Mouse (Mus musculus) brown adipose tissue, adult 24 weeks (tissue): Measurements from ENCODE around the gene Snu13. TPM values are rescaled to one million over a fixed set of nuclear protein-coding genes. Genes with fewer than 3 reads are reported as not detected.

Experiments used
- H3K27ac ChIP-seq: fragments of 200-500 bp; replicated peaks from 2 replicates; pipeline ENCODE4 v1.5.1; 2012; ENCODE audit warnings: low read depth, mild to moderate bottlenecking, low read length
- H3K4me1 ChIP-seq: fragments of 200-500 bp; 2 replicates; pipeline ENCODE4 v1.6.1; 2012; ENCODE audit warnings: low read length, mixed read lengths; ENCODE audit not compliant: control insufficient read depth, insufficient read depth, insufficient read length
- H3K4me3 ChIP-seq: fragments of 200-500 bp; 2 replicates; pipeline ENCODE4 v1.5.1; 2012; ENCODE audit warnings: low read depth, mild to moderate bottlenecking, low read length, moderate library complexity; ENCODE audit not compliant: insufficient read depth
- polyA plus RNA-seq: library from polyadenylated mRNA; stranded (reverse); fragments of >200 nt; gene quantifications from 2 replicates; pipeline ENCODE4 v1.2.4, GENCODE M21; 2012; ENCODE audit not compliant: missing spikeins, insufficient read depth, insufficient read length

Gene Snu13
- polyA plus RNA-seq, 1 experiment = 88.5 TPM

- H3K4me1 ChIP-seq = 0 out of 2 replicates have a peak, but pooled peaks cover 2% of the 10 kb centered on the region
Observed at GRCm38 (mm10) chr15:82044166-82044784, 3.1 kb downstream of the Snu13 start.

GRCm38 (mm10) chr15:82040650-82041049 lies 6.7 kb downstream of the Snu13 start:
- no peaks in the 10 kb centered on the region for H3K4me1 ChIP-seq

More at GRCm38 (mm10) chr15:82044166-82044784, 3.1 kb downstream of the Snu13 start:
- Histone ChIP-seq H3K4me3 (no peak overlapping the region), H3K27ac (no peak overlapping the region)

GRCm38 (mm10) chr15:82035904-82036689 lies 11.3 kb downstream of the Snu13 start:
- Histone ChIP-seq H3K27ac (no peak overlapping the region), H3K4me1 (no peaks in the 10 kb centered on the region), H3K4me3 (no peak overlapping the region)

More at GRCm38 (mm10) chr15:82040650-82041049, 6.7 kb downstream of the Snu13 start:
- no peak overlapping the region for H3K27ac ChIP-seq
- no peak overlapping the region for H3K4me3 ChIP-seq

- H3K4me3 ChIP-seq = no peak within 1 kb of the TSS
- H3K27ac ChIP-seq = no peak within 1 kb of the TSS
- H3K4me1 ChIP-seq = no peaks in the 10 kb centered on the region
Observed at GRCm38 (mm10) chr15:82033762-82034161, 13.6 kb downstream of the Snu13 start, which contains the start of gene Desi1. Gene Desi1, minus strand, starts transcription at chr15:82033862.

- no peaks in the 10 kb centered on the region for H3K4me1 ChIP-seq
- no peak overlapping the region for H3K4me3 ChIP-seq
Observed at GRCm38 (mm10) chr15:82032386-82032785, 15.0 kb downstream of the Snu13 start.

GRCm38 (mm10) chr15:82027726-82028125 lies 19.7 kb downstream of the Snu13 start:
- Histone ChIP-seq H3K4me1 (0 out of 2 replicates have a peak, but pooled peaks cover 2% of the 10 kb centered on the region), H3K4me3 (no peak overlapping the region), H3K27ac (no peak overlapping the region)

More at GRCm38 (mm10) chr15:82032386-82032785, 15.0 kb downstream of the Snu13 start:
- no peak overlapping the region for H3K27ac ChIP-seq

- H3K4me1 ChIP-seq = 0 out of 2 replicates have a peak, but pooled peaks cover 4% of the 10 kb centered on the region
- no peak overlapping the region for H3K4me3 ChIP-seq
- no peak overlapping the region for H3K27ac ChIP-seq
Observed at GRCm38 (mm10) chr15:82027276-82027675, 20.1 kb downstream of the Snu13 start.

DNA sequence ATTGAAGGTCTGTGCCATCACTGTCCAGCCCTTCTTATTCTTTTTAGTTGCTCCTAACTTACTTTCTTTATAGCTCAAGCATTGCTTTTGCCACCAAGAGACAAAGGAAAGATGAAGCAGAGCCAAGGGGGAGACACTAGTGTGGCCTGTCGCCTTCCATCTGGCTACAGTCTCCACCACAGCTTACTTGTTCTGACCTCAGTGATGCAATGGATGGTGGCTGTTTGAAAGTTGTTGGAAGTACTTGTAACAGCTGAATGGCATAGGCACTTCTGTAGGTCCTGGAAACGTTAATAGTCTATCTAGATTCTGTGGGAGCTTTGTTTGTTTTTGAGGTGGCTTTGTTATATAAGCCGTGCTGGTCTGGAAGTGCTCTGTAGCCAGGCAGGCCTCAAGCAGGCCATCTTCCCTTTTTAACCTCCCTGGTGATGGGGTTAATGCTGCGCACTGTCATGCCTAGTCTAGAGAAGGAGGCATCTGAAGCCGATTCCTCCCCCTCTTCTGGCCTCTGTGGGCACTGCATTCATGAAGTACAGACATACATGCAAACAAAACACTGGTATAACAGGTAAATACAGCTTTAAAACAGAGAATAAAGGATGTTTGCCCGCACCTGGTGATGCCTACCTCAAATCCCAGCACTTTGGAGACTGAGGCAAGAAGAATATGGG lies 23.3 kb downstream of the Snu13 start:
- H3K4me1 ChIP-seq = 0 out of 2 replicates have a peak, but pooled peaks cover 4% of the 10 kb centered on the region
- H3K27ac ChIP-seq = no peak overlapping the region
- H3K4me3 ChIP-seq = no peak overlapping the region

DNA sequence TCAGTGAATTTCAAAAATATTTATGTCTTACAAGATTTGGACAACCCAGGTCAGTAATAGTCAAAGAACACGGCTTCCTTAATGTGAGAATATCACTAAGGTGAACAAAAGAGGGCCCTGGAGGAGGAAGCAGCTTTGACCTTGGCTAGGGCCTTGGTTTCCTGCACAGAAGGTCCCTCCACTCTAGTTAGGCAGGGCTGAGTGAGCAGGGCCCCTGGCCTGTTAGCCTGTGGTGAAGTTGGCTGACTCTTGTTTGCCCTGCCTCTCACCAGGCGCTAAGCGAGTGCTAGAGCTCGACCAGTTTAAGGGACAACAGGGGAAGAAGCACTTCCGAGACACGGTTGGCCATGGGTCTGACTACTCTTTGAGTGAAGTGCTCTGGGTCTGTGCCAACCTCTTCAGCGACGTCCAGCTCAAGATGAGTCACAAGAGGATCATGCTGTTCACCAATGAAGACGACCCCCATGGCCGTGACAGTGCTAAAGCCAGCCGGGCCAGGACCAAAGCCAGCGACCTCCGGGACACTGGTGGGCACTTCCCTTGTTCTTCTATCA lies 24.8 kb downstream of the Snu13 start:
- H3K4me1 ChIP-seq = 0 out of 2 replicates have a peak, but pooled peaks cover 4% of the 10 kb centered on the region
- no peak overlapping the region for H3K27ac ChIP-seq
- no peak overlapping the region for H3K4me3 ChIP-seq

- Histone ChIP-seq H3K27ac (no peak overlapping the region), H3K4me3 (no peak overlapping the region), H3K4me1 (peaks cover 4% of the 10 kb centered on the region; the same call in 1 of the 2 replicates)
Observed at GRCm38 (mm10) chr15:82019288-82019687, 28.1 kb downstream of the Snu13 start.

DNA sequence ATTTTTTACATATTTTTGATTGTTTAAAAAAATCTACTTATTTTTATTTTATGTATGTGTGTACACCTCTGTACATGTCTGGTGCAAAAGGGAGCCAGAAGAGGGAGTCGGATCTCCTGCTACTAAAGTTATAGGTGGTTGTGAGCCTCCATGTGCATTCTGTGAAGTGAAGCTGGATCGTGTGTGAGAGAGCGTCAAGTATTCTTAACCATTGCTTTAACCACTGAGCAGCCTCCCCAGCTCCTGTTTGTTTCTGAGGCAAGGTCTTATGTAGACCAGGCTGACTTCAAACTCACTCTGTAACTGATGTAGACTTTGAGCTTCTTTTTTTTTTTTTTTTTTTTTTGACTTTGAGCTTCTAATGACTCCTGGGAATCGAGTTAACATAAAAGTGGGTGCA lies 29.9 kb downstream of the Snu13 start:
- Histone ChIP-seq H3K4me3 (no peak overlapping the region), H3K27ac (no peak overlapping the region), H3K4me1 (no peaks in the 10 kb centered on the region; the same call in 1 of the 2 replicates)

DNA sequence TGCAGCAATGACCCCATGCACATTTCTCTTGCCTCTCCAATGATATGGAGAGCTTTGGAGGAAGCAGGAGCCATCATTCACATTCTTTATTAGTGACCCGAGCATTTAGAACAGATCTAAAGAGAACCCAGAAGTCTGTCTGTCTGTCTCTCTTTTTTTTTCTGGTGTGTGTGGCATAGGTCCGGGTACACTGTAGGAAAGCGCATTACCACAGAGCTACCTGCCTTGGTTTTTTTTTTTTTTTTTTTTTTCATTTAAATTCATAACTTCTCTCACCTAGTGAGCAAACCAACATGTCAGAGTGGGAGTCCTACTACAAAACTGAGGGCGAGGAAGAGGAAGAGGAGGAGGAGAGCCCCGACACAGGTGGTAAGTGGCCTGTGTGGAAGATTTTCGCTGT lies 30.6 kb downstream of the Snu13 start:
- H3K27ac ChIP-seq = no peak overlapping the region
- no peaks in the 10 kb centered on the region; the same call in 1 of the 2 replicates for H3K4me1 ChIP-seq
- H3K4me3 ChIP-seq = peak overlapping the region; percentile 71

GRCm38 (mm10) chr15:82016101-82016808 lies 31.1 kb downstream of the Snu13 start:
- Histone ChIP-seq H3K27ac (peak overlapping the region; percentile 41; the same call in 1 of the 2 replicates), H3K4me1 (no peaks in the 10 kb centered on the region; the same call in 1 of the 2 replicates), H3K4me3 (peak overlapping the region; percentile 77)

DNA sequence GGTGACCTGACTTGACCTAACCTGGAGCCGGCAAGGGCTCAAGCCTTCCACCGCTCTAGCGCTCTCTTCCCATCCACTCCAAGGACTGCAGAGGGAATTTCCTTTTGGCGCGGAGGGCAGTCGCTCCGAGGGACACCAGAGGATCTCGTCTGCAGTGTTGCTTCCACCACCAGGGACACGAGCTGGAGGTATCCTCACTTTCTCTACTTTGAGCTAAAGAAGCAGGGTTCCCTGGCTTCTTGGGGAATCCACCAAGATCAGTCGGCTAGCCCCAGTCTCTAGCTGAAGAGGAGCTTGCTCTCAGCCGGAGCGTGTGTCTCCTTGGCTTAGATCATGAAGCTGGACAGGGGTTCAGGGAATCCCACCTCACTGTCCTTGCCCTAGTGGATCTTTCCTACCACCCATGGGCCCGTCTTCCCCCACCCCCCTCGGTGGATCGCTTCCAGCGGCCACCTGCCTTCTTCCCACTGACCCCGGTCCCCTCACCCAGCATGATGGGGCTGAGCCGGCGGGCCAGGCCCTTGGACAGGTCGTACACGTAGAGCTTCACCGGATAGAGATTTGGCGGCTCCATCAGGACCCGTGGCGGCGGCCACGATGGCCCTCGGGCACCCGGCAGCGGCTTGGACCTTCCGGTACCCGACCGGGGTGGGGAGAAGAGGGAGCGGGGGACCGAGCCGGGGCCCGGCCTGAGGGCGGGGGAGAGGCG lies 31.9 kb downstream of the Snu13 start:
- peak overlapping the region; percentile 41 for H3K27ac ChIP-seq
- H3K4me1 ChIP-seq = no peaks in the 10 kb centered on the region; the same call in 1 of the 2 replicates
- peak overlapping the region; percentile 77 for H3K4me3 ChIP-seq
